Comparison of ENCODE assay signal across 21 mouse cellular contexts in the genomic region with DNA sequence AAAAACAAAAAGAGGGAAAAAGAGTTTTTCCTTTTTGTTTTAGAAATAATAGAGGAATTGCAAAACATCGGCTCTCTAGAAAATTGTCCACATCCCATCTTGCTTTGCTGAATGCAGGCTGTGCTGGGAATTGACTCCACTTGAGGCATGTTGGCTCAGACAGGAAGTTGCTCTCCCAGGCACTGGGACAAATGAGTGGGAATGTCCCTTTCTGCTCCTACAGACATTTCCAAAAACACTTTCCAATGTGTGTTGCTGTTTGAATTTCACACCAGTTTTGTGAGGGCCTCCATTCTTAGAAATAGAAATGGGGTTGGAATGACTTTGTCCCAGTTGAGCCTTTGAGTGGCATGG.
DNase-seq lines count a peak whose midpoint lies in the region; ATAC-seq and TF ChIP-seq lines count a peak whose summit lies in the region.
"Had no signal": no experiment of that assay in that cellular context is flagged by ENCODE, and none has a peak within 500 bp of the region (broad histone marks: within the 10 kb centered on the region; RNA-seq: fewer than 3 reads in every experiment).

No protein-coding gene starts in this region.

- H3K27ac ChIP-seq in forebrain, embryonic 13.5 days = 0 out of 2 replicates have a peak overlapping the region, but pooled peaks have one; percentile 15
- no peak overlapping the region for H3K27ac ChIP-seq in forebrain, embryonic 10.5 days
- H3K27ac ChIP-seq in lung, postnatal 0 days (ENCODE audit: low read length) = no peak overlapping the region
- H3K27ac ChIP-seq: embryonic facial prominence, embryonic 12.5 days; gastrocnemius, adult 2 months; heart, embryonic 10.5 days; hindbrain, postnatal 0 days had no signal

- H3K36me3 ChIP-seq in forebrain, embryonic 13.5 days (ENCODE audit: poor library complexity, severe bottlenecking) = no peaks in the 10 kb centered on the region
- H3K36me3 ChIP-seq in forebrain, embryonic 10.5 days (replicated peaks) = no peaks in the 10 kb centered on the region
- H3K36me3 ChIP-seq in lung, postnatal 0 days (ENCODE audit: insufficient read depth, low read length) = no peaks in the 10 kb centered on the region
- H3K36me3 ChIP-seq: embryonic facial prominence, embryonic 12.5 days; G1E; heart, embryonic 10.5 days; hindbrain, embryonic 13.5 days had no signal

- H3K27me3 ChIP-seq in forebrain, embryonic 13.5 days = no peaks in the 10 kb centered on the region
- no peaks in the 10 kb centered on the region for H3K27me3 ChIP-seq in forebrain, embryonic 10.5 days (ENCODE audit: poor library complexity, severe bottlenecking)
- H3K27me3 ChIP-seq in lung, postnatal 0 days (replicated peaks; ENCODE audit: insufficient read depth, low read length) = no peaks in the 10 kb centered on the region
- H3K27me3 ChIP-seq: embryonic facial prominence, embryonic 12.5 days; hindbrain, embryonic 13.5 days had no signal

- H3K4me1 ChIP-seq in forebrain, embryonic 13.5 days = peaks cover 14% of the 10 kb centered on the region
- H3K4me1 ChIP-seq in forebrain, embryonic 10.5 days = peaks cover 5% of the 10 kb centered on the region; the same call in 1 of the 2 replicates
- H3K4me1 ChIP-seq in lung, postnatal 0 days (ENCODE audit: insufficient read depth, low read depth, low read length) = no peaks in the 10 kb centered on the region; the same call in 1 of the 2 replicates
- peaks cover 4% of the 10 kb centered on the region for H3K4me1 ChIP-seq in lung, adult 2 months (ENCODE audit: control insufficient read depth, insufficient read depth, low read length)

- no peak for TF ChIP-seq POLR2A in lung, adult 2 months (IDR thresholded peaks at IDR 0.05; ENCODE audit: borderline replicate concordance, extremely low read depth, low read depth, low read length)

- peak; percentile 48; the same call in 1 of the 2 replicates for ATAC-seq in forebrain, embryonic 13.5 days
- ATAC-seq in lung, postnatal 0 days = no peak
- ATAC-seq: CD4-positive, CD25-positive, alpha-beta regulatory T cell, adult 4 months; hindbrain, postnatal 0 days had no signal

- intact Hi-C loops in heart, postnatal 10 days (cut with DNase I) = no loop called here

- no peak for DNase-seq in forebrain, embryonic 10.5 days (ENCODE audit: extremely low spot score, low spot score)
- DNase-seq in heart, adult 11 months = peak; percentile 93
- no peak for DNase-seq in heart, postnatal 10 days
- peak; percentile 37 for DNase-seq in lung, postnatal 0 days (ENCODE audit: low spot score)
- DNase-seq in lung, adult 2 months = no peak
- no peak for DNase-seq in spleen, postnatal 14 days (ENCODE audit: low spot score in 2 of 2)
- DNase-seq: adrenal gland, postnatal 10 days; B cell, adult 2 months; cerebellum, adult 11-12 months; cerebellum, adult 9-10 months; cerebellum, postnatal 25 days; gastrocnemius, adult 2 months; gastrocnemius, postnatal 25 days; kidney, adult 11 months had no signal

- no peak for TF ChIP-seq EP300 in lung, postnatal 0 days (IDR thresholded peaks at IDR 0.05)

- 49% methylated on average over 1 of the region's 1 CpGs for WGBS in forebrain, embryonic 13.5 days
- WGBS in forebrain, embryonic 10.5 days = 83% methylated on average over 1 of the region's 1 CpGs
- 62% methylated on average over 1 of the region's 1 CpGs for WGBS in lung, postnatal 0 days
- 50% methylated on average over 1 of the region's 1 CpGs for whole genome bisulfite sequencing in lung, adult 2 months

- TF ChIP-seq CTCF in lung, postnatal 0 days (IDR thresholded peaks at IDR 0.05) = no peak
- no peak for TF ChIP-seq CTCF in lung, adult 2 months (IDR thresholded peaks at IDR 0.05; ENCODE audit: insufficient read depth, low read length)

- H3K4me3 ChIP-seq in forebrain, embryonic 13.5 days = no peak overlapping the region
- no peak overlapping the region for H3K4me3 ChIP-seq in forebrain, embryonic 10.5 days
- H3K4me3 ChIP-seq in lung, postnatal 0 days (ENCODE audit: low read depth, low read length) = no peak overlapping the region
- no peak overlapping the region for H3K4me3 ChIP-seq in lung, adult 2 months (replicated peaks; ENCODE audit: extremely low read depth, low read depth, low read length)
- H3K4me3 ChIP-seq: embryonic facial prominence, embryonic 12.5 days; gastrocnemius, adult 2 months; heart, embryonic 10.5 days; hindbrain, embryonic 13.5 days had no signal

- no peak overlapping the region for H3K4me2 ChIP-seq in forebrain, embryonic 13.5 days
- no peak overlapping the region for H3K4me2 ChIP-seq in lung, postnatal 0 days (replicated peaks; ENCODE audit: low read depth, low read length)
- H3K4me2 ChIP-seq: embryonic facial prominence, embryonic 12.5 days; hindbrain, embryonic 13.5 days had no signal

- no peaks in the 10 kb centered on the region for H3K9me3 ChIP-seq in forebrain, embryonic 13.5 days (replicated peaks)
- H3K9me3 ChIP-seq in forebrain, embryonic 10.5 days = no peaks in the 10 kb centered on the region
- no peaks in the 10 kb centered on the region for H3K9me3 ChIP-seq in lung, postnatal 0 days (ENCODE audit: low read length)
- H3K9me3 ChIP-seq: embryonic facial prominence, embryonic 12.5 days; heart, embryonic 10.5 days; hindbrain, embryonic 13.5 days had no signal

- H3K9ac ChIP-seq in forebrain, embryonic 13.5 days = no peak overlapping the region
- H3K9ac ChIP-seq in lung, postnatal 0 days (replicated peaks; ENCODE audit: low read depth) = no peak overlapping the region
- H3K9ac ChIP-seq: embryonic facial prominence, embryonic 12.5 days; hindbrain, embryonic 13.5 days had no signal

Comparison
In these comparisons a context has a peak if more than half of its experiments do, and no peak if none do; other contexts are left out.
1. DNase-seq: peak in heart, adult 11 months (single experiment) and lung, postnatal 0 days (single experiment); none in forebrain, embryonic 10.5 days (single experiment), heart, postnatal 10 days (0 of 2), lung, adult 2 months (single experiment) and spleen, postnatal 14 days (0 of 2).